Mouse (Mus musculus) left cerebral cortex, adult 11 months (tissue): ENCODE data around the gene Osbpl9.

Experiments used
- DNase-seq: peaks from one replicate; pipeline ENCODE4 v3.0.0; 2022; ENCODE audit warnings: low spot score

Gene Osbpl9

GRCm38 (mm10) chr4:109131256-109131872, 70.7 kb downstream of the Osbpl9 start:
- DNase-seq, result no peak

GRCm38 (mm10) chr4:109128971-109129370, 73.1 kb downstream of the Osbpl9 start:
- DNase-seq, result no peak

DNA sequence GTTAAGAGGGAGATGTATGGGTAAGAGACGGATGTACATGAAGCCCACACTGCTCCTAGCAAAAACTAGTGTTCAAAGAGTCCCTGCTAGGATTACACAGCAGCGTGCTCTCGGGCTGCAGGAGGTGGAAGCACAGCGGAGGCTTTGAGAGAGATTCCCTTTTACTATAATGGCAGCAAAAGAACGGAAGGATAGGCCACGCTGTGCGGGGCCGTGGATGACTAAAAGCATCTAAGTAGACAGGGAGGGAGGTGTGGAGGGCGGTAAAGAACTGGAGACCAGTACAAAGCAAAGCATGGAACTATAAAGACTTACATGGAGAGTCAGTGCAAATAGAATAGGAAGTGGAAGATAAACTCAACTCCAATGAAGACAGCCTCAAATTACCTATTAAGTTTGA, 74.1 kb downstream of the Osbpl9 start:
- DNase-seq, result no peak

DNA sequence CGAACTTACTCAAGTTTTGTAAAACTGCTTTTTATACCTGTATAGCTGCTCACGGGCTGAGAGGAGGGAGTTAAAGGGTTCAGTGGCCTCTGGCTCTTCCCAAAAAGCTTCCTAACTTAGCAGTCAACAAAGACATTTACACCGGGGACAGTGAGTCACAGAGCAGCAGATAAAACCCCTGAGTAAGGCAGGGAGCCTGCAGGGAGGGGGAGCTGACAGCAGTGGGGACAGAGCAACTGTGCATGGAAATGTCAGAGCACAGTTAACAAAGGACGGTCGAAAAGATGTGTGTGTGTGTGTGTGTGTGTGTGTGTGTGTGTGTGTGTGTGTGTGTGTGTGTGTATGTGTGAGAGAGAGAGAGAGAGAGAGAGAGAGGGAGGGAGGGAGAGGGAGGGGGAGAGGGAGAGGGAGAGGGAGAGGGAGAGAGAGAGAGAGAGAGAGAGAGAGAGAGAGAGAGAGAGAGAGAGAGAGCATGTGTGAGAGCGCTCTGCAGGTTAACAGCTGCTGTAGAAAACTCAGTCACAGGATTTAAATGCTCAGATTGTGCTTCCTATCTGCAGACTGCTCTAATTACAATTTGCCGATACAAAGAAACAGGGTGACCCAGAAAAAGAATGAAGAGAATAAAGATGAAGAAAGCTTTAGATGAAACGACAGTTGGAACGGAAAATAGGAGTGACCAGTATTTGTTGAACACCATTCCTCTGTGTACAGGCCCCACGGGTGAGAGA, 75.1 kb downstream of the Osbpl9 start:
- no peak for DNase-seq

DNA sequence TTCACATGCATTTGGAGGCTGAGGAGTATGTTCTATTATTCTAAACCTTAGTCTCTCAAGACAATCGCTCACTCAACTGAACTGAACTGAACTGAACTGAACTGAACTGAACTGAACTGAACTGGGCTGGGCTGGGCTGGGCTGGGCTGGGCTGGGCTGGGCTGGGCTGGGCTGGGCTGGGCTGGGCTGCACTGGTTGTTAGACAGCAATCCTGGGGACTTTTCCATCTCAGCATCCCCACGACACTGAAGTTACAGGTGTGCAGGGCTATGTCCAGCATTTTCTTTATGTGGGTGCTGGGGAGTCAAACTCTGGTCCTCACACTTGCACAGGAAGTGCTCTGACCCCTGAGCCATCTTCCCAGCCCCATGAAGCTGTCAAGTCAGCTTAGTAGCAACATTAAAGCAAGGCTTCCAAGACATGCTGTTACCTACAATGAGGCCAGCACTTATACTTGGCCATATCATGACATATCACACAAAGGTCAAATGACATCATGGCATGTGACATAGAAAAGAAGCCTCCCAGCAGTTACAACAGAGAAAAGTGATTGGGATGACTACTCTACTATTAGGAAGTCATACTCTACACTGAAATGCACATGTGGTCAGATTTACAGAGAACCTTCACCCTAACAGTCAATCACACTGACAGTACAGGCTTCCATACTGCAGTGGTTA, 76.2 kb downstream of the Osbpl9 start:
- DNase-seq, result no peak

DNA sequence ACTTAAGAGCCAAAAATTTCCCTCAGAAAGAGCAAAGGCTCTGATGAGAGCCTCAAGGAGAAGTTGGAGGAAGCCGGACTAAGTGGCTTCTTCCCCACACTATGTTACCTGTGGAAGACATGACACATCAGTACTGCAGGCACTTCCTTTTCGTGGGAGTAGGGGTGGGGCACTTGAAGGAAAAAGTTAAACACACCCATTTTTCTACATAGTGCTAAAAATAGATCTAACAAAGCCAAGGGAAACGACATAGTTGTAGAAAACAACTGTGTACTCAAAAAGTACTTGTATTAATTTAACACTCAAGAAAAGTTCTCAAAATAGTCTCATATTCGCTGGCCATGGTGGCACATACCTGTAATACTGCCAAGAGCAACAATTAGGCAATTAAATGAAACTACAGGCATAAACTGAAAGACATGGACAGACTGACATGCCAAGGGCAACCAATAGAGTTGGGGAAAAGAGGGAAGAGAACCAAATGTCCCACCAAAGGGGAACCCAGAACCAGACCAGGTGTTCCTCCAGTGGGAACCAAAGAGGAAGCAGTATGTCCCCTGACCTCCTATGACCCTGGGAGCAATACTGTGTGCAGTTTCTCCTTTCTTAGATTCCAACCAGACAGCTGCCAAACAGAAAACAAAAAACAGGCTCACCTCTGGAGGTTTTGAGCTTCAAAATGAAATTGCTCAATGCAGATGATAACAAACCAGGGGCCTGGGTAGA, 79.1 kb downstream of the Osbpl9 start:
- DNase-seq, result no peak

GRCm38 (mm10) chr4:109120735-109121134, 81.3 kb downstream of the Osbpl9 start:
- DNase-seq, result no peak

DNA sequence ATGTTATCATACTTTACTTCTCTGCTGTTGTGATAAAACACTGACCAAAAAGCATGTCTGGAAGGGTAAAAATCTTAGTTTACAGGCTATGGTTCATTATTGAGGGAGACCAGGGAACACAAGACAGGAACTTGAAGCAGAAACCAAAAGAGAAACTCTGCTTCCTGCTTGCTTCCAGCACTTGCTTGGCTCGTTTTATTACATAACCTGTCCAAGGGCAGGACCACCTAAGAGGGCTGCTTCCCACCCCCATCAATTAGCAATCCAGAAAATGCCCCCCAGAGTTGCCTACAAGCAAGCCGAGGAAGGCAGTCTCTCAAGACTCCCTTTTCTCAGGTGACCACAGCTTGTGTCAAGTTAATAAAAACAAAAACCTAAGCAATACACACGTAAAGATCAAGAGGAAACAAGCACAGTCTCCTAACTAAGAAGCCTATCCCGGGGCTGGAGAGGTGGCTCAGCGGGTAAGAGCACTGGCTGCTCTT, 82.4 kb downstream of the Osbpl9 start:
- no peak for DNase-seq

DNA sequence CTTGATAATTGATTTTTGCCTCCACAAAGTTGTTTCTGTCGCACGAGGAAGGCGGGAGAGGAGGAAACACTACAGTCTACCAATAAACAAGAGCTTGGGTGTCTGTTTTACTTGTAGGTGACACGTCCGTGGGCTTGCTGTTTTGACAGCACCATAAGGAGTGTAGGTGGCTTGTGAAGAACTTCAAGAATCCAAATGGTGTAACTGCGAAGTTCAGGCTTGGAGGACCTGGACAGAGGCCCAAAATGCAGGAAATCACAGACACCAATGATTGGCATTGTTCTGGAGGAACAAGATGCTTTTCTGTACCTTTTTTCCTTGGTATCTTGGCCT, 83.8 kb downstream of the Osbpl9 start:
- DNase-seq, result peak; percentile 55

- peak; percentile 72 for DNase-seq
Observed at GRCm38 (mm10) chr4:109117596-109118326, 84.3 kb downstream of the Osbpl9 start.

DNA sequence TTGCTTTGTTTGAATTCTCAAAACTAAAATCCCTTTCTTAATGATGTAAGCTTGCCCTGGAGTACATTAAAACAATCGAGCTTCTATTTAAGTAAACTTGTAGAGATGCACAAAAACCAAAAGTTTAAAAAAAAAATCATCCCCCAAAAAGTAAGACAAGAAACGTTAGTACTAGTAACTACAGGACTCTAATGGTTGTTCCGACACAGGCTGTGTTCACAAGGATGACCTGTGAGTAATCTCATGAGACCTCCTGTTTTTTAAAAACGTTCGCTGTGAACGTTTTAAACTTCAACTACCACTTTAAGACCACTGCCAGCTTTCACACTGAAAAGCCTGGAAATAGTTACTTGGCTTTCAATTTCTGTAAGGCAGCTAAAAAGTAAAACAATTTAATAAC, 85.1 kb downstream of the Osbpl9 start:
- no peak for DNase-seq

DNA sequence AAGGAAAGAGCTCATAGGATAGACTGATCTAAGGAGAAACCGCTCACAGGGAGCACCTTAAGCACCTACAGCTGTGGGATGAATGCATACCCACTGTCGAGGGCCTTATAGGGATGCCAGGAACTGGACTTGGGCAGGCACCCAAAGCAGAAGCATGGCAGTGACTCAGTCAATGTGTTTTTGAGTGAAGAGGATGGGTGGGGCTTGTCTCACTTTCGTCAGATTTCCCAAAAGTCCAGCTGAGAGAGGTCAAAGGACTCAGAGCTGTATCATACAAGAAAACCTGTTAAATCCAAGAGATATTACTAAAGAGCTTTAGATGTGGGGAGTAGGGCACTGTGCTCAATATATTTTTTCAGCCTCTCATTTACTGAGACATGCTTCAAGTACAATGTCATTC, 85.6 kb downstream of the Osbpl9 start:
- no peak for DNase-seq

GRCm38 (mm10) chr4:109115742-109116141, 86.3 kb downstream of the Osbpl9 start:
- no peak for DNase-seq

GRCm38 (mm10) chr4:109114308-109114707, 87.8 kb downstream of the Osbpl9 start:
- no peak for DNase-seq

- DNase-seq, result no peak
Observed at GRCm38 (mm10) chr4:109112915-109113505, 89.1 kb downstream of the Osbpl9 start.

GRCm38 (mm10) chr4:109110978-109111377, 91.1 kb downstream of the Osbpl9 start:
- DNase-seq, result no peak

- no peak for DNase-seq
Observed at GRCm38 (mm10) chr4:109109686-109110085, 92.4 kb downstream of the Osbpl9 start.

DNA sequence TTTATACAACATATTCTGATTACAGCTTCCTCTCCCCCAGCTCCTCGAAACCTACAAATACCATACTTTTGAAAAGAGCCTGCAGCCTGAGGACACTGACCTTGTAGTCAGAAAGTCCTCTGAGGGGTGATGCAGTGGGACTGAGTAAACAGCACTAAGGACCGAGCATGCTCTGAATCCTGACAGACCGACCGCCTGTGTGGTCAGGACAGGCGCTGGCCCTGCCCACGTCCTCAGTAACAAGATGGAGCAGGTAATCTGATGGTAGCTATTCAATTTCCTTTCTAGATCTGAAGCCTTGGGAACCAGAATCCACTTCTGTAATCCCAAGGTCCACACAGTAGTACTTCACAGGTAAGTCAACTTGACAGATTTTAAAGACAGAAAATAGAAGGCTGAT, 93.1 kb downstream of the Osbpl9 start:
- DNase-seq, result no peak

DNA sequence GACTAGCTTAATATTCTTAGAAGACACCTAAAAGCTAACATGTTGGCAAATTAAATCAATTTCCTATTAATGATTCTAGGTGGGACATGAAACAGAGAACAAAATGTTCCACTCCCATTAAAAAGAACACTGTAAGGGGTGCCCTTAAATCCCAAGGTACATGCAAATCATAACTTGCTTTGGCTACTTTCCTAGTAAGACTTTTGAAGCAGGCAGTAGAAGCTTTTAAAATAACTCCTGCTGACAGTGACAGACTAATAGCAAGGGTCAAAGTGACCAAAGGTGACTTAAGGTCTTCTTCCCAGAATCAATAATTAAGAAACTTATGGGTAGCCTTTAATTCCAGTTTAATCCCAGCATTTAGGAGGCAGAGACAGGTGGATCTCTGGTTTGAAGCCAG, 95.5 kb downstream of the Osbpl9 start:
- DNase-seq, result no peak

DNA sequence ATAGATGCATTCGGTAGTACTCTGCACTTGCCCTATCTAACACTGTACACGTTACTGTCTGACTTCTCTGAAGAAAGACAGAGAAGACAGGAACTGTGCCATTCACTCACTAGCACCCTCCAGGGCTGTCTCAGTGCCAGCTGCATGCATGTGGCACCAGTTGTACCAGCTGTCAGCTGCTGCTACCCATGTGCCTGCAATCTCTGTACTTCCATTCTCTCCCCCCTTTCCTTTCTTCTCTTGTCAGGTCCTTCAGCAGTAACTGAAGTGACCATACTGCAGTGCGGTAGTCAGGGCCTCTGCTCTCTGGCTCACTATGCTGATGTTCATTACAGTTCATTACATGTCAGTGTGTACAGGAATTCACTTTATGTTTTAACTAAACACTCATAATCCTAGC, 96.0 kb downstream of the Osbpl9 start:
- no peak for DNase-seq

DNA sequence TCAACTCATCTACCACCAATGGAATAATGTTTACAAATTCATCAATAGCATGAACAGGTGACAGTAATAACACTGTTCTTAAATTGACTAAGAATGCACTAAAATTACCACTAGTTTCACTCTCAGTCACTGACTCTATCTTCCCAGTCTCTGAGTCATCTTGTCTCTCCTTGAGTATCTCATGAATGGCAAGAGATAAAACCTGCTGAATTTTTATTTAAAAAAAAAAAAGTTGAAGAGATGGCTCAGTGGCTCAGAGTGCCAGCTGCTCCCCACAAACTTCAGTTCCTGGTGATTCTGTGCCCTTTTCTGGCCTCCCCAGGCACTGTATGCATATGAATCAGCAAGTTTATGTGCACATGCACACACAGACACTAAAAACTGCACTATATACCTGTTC, 96.8 kb downstream of the Osbpl9 start:
- no peak for DNase-seq
